Mouse (Mus musculus) spleen, postnatal 4 days (tissue): ENCODE data around the gene Acap1.

ENCODE experiments used
- DNase-seq, 2 experiments: peaks; one replicate each; pipeline ENCODE4 v3.0.0; 2022; ENCODE audit warnings: low spot score in 2 of 2

Acap1 gene

DNA sequence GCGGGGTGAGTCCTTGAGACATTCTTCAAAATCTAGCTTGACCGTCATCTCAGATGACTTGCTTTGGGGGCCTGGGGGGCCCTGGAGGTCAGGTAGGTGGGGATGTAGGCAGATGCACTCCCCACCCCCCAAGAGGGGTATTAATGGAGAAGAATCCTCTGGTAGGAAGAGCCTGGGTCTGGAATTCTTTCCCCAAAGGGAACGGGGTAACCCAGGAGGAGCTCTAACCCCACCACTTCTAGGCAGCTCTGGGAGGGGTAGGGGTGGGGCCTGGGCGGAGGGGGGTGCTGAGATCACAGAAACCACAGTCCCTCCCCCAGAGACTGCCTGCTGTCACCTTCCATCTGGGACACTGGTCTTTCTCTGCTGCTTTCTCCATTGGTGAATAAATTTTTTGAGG is at the start of gene Acap1:
Gene Acap1, minus strand, starts transcription at position 249 of the 400 bp plus-strand sequence.
- DNase-seq: no peak

DNA sequence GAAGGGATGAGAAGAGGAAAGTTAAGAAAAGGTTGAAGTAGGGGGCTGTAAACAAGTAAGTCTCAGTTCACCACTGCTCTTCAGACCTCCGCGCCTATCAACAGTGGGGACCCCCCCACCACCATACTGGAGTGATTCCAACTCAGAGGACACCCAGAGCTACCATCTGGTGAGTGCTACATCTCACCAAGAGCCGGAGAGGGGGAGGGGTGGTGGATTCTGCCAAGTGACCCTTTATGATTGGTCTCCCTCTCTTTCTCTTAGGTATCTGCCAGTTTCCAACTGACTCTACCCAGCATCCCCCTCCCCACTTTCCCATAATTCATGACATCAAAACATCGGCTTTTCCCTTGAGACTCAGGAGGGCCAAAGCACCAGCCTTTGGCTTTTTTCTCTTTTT is 45.6 kb upstream of the Acap1 start:
- DNase-seq: peak in 1 of 2 experiments; percentile 65

DNA sequence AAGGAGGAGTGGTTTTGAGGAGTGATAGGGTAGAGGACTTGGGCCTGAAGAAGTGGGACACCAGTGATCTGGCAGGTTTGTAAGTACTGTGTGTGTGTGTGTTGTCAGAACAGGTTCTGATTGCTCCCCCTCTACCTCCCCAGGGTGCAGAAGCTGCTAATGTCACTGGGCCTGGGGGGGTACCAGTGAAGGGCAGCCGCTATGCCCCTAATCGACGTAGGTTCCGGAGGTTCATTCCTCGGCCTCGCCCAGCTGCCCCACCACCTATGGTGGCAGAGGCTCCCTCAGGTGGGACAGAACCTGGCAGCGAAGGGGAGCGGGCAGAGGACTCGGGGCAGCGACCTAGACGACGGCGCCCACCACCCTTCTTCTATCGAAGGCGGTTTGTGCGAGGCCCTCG is 44.4 kb upstream of the Acap1 start:
- peak; percentile 13 to 64 for DNase-seq

DNA sequence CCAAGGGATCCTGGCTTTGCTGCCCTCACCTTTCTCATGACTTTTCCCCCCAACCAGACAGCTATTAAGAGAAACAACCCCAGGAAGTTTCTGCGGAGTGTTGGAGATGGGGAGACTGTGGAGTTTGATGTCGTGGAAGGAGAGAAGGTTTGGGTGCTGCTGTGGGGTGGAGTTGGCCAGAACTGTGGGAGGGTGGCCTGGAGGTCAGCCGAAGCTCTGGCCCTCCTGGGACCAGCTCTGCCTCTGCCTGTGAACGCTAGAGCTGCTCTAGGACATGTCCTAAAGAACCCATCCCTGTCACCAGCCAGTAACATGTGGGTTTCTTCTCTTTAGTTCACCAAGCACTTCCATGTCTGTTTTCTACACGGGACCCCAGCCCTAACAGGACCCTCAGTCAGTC is 43.8 kb upstream of the Acap1 start:
- DNase-seq: no peak

DNA sequence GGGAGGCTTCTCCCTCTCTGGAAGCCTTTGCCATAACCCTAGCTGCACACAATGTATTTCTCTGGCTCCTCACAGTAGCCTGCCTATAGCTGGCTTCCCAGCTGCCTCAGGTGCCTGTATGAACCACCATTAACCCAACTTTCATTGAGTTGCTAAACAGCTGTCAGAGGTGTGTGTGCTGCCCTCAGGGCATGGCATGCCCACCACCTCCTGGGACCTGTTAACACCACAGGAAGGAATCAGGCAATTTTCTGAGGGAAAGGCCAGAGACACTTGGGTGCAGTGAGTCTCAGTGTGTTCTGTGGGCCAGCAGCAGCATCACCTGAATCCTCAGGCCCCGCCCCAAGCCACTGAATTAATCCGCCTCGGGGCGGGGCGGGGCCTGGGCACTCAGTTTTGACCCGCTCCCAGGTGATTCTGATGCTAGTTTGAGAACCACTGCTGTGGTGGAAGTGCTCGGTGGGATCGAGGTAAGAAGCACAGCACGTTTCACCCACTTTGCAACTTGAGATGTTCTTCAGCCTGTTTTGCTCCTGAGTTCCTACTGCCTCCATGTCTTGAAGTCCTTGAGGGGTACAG is 43.2 kb upstream of the Acap1 start:
- DNase-seq: peak in 1 of 2 experiments; percentile 61

DNA sequence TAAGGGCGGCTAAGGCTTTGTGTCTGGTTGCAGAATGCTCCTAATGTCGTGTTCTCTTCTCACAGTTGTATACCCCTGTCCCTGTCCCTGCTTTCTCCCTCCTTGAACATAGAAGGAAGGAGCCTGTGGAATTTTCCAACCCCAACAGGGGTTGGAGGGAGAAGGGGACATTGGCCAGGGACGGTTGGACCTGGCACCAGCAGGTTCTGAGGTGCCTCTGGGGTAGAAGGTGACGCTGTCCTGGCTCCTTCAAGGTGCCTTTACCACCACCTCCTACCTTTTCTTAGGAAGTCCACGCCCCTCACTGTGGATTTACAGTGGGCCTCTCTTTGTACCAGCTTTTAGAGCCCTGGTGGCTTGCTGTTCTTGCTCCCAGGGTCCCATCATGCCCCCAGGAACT is 42.5 kb upstream of the Acap1 start:
- DNase-seq: no peak

DNA sequence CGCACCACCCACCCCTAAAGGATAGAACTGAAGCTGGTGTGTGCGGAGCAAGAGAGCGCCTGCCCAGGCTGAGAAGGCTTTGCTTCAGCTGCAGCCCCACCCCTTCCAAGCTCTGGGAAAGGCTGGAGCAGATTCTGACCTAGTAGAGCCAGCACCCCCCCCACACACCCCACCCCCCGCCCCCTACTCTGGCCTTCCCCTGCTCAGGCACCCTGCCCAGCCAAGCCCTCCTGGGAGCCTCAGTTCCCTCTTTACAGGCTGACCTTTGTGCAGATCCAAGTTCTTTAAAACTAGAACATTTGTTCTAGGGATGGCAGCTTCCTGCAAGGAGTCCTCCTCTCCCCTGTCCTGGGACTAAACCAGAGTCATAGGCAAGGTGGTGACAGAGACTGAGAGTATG is 42.0 kb upstream of the Acap1 start:
- no peak for DNase-seq

DNA sequence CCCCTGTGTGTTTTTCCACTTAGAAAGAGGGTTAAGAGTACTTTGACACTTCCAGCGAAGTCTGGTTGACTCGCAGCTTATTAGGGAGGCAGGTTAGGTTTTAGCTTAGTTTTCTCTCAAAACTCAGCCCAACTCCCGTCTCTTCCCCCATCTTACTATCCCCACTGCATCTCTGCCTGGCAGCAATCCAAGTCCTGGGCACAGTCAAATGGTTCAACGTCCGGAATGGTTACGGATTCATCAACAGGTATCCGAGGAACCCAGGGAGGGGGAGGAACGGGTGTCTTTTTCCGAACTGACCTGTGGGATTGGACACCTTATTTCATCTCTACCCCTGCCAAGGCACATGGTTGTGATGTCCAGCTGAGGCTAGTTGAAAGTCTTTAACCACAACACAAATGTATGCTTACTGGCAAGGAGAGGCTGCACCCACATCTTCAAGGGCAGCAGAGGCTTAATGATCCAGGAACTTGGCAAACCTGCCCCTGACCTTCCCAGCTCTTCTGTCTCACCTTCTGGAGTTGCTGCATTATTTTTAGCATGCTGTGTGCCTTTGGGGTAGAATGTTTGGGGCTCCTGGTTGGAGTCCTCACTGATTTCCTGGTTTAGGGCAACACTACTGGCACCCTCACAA is 41.5 kb upstream of the Acap1 start:
- no peak for DNase-seq

DNA sequence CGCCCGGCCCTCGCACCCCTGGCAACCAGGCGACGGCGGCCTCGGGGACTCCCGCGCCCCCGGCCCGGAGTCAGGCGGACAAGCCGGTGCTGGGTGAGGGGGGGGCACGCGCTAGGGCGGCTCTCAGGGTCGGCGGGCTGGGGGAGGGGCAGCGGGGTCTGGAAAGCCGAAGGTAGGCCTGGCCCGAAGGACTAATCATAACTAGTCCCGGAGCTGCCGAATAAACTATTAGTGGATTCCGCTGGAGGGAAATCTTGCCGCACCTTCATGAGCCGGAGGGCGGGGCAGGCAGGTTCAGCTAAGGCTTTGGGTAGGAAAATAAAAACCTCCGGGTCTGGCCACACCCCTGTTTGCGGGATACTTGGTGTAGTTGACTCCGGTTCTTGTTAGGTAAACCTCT is 40.8 kb upstream of the Acap1 start:
- peak; percentile 22 to 70 for DNase-seq

DNA sequence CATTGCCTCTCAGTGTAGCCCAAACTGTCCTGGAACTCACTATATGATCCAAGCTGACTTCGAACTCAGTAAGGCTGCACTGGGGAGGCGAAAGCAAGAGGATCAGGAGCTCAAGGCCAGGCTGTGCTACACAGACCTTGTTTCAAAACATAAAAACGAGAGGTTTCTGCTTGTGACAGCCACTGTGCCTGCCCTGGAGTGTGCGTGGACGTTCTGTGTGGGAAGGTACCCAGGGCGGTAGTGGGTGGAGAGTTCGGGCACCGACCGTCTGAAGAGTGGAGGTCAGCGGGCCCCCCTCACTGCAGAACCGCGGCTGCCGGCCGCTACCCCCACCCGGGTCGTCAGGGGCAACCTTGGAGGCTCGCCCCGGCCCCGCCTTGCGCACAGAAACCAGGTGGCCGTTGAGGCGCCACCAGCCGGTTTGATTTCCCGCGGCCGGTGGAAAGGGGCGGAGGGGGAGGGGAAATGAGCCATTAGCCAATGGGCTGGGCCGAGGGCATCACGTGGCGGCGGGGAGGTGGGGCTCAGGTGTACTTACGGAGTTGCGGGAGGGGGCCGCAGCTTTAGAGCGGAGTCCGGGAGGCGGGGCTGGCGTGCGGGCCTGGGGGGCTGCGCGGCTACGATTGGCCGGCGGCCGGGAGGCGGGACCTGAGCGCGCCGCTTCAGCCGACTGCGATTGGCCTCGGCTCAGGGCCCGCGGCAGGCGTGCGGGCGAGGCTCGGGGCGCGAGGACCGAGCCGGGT is 40.0 kb upstream of the Acap1 start, which contains the start of gene Ybx2:
Gene Ybx2, plus strand, starts transcription at position 660 of the 743 bp plus-strand sequence.
- peak; percentile 84 to 92 for DNase-seq

DNA sequence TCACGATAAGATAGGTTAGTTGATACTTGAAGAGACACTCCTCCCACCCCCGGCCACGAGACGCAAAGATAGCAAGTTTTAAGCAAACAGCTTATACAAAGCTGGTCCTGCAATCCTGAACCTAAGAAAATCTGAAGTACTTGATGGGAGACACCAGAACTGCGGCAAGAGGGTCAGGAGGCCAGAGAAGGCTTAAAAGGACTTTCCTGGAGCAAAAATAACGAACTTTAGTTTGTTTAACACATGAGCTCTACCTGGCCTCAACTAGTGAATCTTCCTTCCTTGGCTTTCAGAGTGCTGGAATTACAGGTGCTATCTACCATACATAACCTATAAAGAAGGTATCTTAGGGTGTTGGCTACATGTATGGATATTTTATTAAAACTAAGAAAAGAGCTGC is 39.3 kb upstream of the Acap1 start:
- peak in 1 of 2 experiments; percentile 13 for DNase-seq

DNA sequence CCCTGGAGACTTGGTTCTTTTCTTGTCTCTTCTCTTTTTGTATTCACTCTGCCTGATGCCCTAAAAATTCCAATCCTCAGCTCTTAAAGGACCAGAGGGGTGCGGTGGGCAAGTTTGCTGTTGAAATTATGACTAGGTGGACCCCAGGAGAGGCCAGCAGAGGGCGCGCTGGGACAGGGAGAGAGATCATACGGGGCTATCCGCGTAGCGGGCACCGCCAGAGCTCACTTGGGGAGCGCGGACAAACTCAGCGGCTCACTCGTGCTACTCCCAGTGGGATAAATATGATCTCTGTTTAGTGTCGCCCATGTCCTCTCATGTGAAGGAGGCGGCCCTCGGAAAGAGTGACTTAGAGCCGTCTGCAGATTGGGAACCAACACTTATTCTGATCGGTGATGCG is 38.8 kb upstream of the Acap1 start:
- DNase-seq: peak; percentile 95 to 100

DNA sequence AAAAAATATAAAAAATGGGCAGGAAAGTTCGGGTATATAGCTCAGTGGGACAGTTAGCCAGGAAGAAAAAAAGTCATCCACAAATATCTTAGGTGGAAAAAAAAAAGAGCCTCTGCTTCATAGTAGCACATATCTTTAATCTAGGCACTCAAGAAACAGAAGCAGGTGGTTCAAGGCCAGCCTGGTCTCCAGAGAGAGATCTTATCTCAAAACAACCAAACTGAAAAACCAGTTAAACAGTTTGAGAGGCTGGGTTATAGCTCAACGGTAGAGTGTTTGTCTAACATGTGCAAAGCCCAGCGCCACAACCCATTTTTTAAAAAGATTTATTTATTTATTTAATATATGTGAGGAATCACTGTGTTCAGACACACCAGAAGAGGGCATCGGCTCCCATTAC is 37.7 kb upstream of the Acap1 start:
- DNase-seq: no peak

DNA sequence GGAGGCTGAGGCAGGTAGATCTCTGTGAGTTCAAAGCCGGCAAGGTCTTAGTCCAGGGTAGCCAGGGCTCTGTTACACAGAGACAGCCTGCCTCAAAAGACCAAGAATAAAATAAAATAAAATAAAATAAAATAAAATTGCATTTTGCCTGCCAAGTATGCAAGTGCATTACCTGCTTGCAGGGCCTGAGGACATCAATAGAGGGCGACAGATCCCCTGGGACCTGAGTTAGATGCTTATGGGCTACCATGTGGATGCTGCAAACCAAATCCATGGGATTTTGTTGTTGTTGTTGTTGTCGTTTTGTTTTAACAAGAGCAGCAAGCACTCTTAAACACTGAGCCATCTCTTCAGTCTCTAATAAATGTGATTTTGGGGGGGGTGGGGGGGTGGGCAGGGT is 36.9 kb upstream of the Acap1 start:
- peak; percentile 30 to 66 for DNase-seq

DNA sequence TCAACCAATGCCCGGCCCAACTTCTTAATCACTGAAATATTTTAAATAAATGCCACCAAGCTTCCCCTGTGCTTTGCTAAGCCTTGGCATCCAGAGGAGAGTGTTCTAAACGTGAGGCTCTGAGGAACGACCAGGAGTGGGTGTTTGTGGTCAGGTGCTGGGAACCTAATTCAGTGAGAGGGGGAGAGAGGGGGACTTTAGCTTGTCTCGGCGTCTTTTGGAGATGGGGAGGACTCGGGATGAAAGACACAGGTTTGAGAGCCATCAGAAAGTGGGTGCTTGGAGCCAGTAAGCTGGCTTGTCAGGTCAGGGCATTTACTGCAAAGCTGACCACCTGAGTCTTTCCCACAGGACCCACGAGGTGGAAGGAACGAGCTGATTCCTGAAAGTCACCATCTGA is 36.4 kb upstream of the Acap1 start:
- peak in 1 of 2 experiments; percentile 54 for DNase-seq

DNA sequence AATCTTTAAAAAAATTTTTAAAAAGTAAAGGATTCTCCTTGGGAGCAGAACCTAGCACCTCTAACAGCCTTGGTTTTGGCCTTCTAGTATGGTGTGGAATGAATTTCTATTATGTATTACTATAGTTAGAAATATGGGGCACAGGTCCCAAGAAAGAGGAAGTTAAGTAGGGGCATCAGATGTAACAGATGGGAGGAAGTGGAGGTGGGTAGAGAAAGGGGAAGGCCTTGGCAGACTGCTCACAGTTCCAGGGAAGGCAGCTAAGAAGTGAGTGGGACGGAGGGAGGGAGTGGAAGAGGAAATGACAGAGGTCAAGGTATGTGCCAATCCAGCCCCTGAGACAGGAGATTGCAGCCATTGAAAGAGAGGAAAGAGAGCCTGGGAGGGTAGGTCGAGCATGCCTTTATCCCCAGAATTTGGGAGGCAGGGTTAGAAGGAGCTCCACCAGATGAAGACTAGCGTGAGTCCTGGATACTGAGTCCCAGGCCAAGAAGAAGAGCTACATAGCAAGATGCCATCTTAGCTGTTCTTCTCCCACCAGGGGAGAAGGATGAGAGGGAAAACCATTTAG is 35.7 kb upstream of the Acap1 start:
- peak; percentile 28 to 64 for DNase-seq

DNA sequence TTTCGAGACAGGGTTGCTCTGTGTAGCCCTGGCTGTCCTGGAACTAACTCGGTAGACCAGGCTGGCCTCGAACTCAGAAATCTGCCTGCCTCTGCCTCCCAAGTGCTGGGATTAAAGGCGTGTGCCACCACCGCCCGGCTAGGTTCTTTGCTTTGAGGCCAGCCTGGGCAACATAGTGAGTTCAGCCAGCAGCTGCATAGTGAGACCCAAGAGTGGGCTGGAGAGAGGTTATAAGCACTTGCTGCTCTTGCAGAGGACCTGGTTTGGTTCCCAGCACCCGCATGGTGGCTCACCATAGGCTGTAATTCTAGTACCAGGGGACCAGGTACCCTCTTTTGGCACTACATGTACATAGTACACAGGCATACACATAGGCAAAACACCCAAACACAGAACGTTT is 34.8 kb upstream of the Acap1 start:
- peak in 1 of 2 experiments; percentile 59 for DNase-seq

DNA sequence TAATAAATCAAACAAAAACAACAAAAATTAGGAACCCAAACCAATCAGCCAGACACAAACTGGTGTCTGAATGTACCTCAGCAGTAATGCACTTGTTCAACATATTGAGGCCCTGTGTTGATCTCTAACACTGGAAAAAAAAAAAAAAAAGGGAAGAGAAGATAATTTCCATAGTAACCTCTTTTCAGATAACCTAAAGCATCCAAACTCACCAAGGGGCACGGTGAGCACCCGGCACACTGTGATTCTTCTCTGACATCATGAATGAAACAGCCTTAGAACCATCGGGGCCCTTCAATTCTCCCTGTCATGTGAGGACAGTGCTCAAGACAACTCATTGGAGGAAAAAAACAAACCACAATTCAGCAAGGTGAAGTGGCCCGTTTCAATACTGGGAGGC is 34.4 kb upstream of the Acap1 start:
- DNase-seq: no peak

DNA sequence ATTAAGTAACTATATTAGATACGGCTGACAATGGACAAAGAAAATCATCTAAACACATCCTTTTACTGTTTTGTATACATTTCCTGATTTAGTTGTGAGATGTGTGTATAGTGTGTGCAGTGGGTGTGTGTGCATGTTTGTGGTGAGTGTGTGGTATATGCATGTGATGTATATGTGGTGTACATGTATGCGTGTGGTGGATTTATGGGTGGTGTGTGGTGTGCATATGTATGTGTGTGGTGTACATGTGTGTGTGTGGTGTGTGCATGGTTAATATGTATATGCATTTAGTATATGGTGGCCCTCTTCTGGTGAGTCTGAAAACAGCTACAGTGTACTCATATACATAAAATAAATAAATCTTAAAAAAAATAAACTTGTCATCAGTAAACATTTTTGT is 32.2 kb upstream of the Acap1 start:
- no peak for DNase-seq

DNA sequence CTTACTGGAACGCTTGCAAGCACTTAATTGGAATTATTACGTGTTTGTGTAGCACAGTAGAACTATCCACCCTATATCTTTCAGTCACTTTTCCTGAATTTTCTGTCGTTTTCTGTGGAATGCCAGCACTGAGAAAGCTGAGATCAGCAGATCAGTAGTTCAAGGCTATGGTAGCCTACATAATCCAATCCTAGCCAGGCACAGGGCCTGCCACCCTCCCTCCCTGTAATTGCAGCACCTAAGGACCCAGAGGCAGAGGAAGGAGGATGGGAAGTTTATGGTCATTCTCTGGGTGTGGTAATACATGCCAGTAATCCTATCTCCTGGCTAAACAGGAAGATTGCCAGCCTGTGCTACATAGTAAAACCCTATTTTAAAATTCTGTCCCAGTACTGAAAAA is 27.5 kb upstream of the Acap1 start:
- peak in 1 of 2 experiments; percentile 13 for DNase-seq

DNA sequence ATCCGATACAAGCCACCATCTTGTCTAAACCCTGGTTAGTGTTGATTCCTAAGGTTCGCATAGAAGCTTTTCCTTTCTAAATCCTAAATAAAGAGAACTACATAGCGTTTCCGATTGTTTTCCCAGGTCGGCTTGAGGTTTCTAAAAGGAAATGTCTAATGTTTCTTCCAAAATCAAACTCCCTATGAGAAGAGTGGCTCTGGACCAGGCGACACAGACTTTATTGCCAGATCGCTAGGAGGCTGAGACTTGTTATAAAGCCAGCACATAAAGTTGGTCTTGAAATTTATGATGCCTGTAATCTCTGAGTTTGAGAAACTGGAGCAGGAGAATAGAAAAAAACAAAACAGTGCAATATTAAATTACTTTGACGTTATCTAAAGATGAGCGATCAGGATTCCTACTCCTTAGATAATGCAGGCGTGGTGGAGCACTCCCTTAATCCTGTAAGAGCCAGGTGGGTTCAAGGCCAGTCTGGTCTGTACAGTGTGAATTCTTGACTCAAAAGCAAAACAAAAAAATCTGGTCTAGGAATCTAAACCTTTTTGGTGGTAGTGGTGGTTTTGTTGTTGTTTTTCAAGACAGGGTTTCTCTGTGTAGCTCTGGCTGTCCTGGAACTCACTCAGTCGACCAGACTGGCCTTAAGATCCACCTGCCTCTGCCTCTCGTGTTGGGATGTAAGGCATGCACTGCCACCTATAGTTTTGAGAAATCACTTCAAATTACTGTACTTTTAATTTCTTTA is 26.8 kb upstream of the Acap1 start:
- peak in 1 of 2 experiments; percentile 14 for DNase-seq
